Mouse (Mus musculus) neural tube, embryonic 13.5 days (tissue): ENCODE results near the gene Tmem165. TPM values are rescaled to one million over a fixed set of nuclear protein-coding genes. Genes with fewer than 3 reads are reported as not detected.

Source experiments
- polyA plus RNA-seq: library from polyadenylated mRNA; unstranded; fragments of >200 nt; fragmentation: Nextera tagmentation; extraction: Ambion mirVana; gene quantifications from 2 replicates; pipeline ENCODE4 v1.2.1, GENCODE M21; 2015

The Tmem165 gene
- polyA plus RNA-seq, 1 experiment from 2014 or later: 62.3 TPM

Other genes starting within 250 kb of the Tmem165 start
- gene Kdr, start 205.4 kb upstream of the Tmem165 start, polyA plus RNA-seq: 23.4 and 25.2 TPM in 2 replicates
- gene Srd5a3, start 43.6 kb upstream of the Tmem165 start, polyA plus RNA-seq: 17.3 and 17.8 TPM in 2 replicates
- gene Clock, start 120.9 kb downstream of the Tmem165 start, polyA plus RNA-seq: 13.0 and 13.6 TPM in 2 replicates
- not detected in 2 replicates for gene Pdcl2, start 147.3 kb downstream of the Tmem165 start, polyA plus RNA-seq
- gene Nmu, start 179.9 kb downstream of the Tmem165 start, polyA plus RNA-seq: 1.5 TPM in 2 replicates